Comparison of ENCODE assay signal across 8 mouse cellular contexts in genomic region chr2:37485370-37485769, GRCm38 (mm10). TPM values are rescaled to one million over a fixed set of nuclear protein-coding genes. Genes with fewer than 3 reads are reported as not detected.
DNase-seq lines count a peak whose midpoint lies in the region; ATAC-seq and TF ChIP-seq lines count a peak whose summit lies in the region.

No protein-coding gene starts in this region.

- peaks cover 6 to 9% of the 10 kb centered on the region in 2 experiments for H3K4me1 ChIP-seq in MEL (ENCODE audit: control insufficient read depth in 1 of 2, insufficient read depth in 2 of 2, low read length in 2 of 2)
- no peaks in the 10 kb centered on the region for H3K4me1 ChIP-seq in embryonic facial prominence, embryonic 14.5 days (ENCODE audit: control insufficient read depth, insufficient read depth, low read length)
- H3K4me1 ChIP-seq in lung, postnatal 0 days (ENCODE audit: insufficient read depth, low read depth, low read length): no peaks in the 10 kb centered on the region

- H3K79me2 ChIP-seq in MEL (ENCODE audit: control insufficient read depth, insufficient read depth, low read length, poor library complexity): no peaks in the 10 kb centered on the region

- no peaks in the 10 kb centered on the region for H3K9me3 ChIP-seq in MEL (replicated peaks; ENCODE audit: insufficient read depth, low read length)
- H3K9me3 ChIP-seq in embryonic facial prominence, embryonic 14.5 days (ENCODE audit: control insufficient read depth, low read length): no peaks in the 10 kb centered on the region
- no peaks in the 10 kb centered on the region for H3K9me3 ChIP-seq in lung, postnatal 0 days (ENCODE audit: low read length)

- H3K27me3 ChIP-seq in MEL (ENCODE audit: control insufficient read depth in 1 of 2, insufficient read depth in 2 of 2, low read length in 2 of 2): no peaks in the 10 kb centered on the region
- H3K27me3 ChIP-seq in embryonic facial prominence, embryonic 14.5 days (replicated peaks; ENCODE audit: control insufficient read depth, insufficient read depth, low read length): no peaks in the 10 kb centered on the region
- H3K27me3 ChIP-seq in lung, postnatal 0 days (replicated peaks; ENCODE audit: insufficient read depth, low read length): no peaks in the 10 kb centered on the region

- intact Hi-C loops in left cerebral cortex, postnatal 36 days (cut with DNase I): loop anchor here (5.0 kb wide), 1 partner anchor 78 kb away; no protein-coding TSS in a partner anchor

- no peak overlapping the region for H3K4me3 ChIP-seq in MEL (ENCODE audit: control insufficient read depth in 1 of 2, insufficient read depth in 1 of 2, low read depth in 2 of 2, low read length in 2 of 2)
- H3K4me3 ChIP-seq in embryonic facial prominence, embryonic 14.5 days (ENCODE audit: low read depth, low read length): no peak overlapping the region
- no peak overlapping the region for H3K4me3 ChIP-seq in lung, postnatal 0 days (ENCODE audit: low read depth, low read length)

- TF ChIP-seq EP300 in MEL (IDR thresholded peaks at IDR 0.05; ENCODE audit: low read depth in 1 of 2, low read length in 2 of 2): no peak
- no peak for TF ChIP-seq EP300 in lung, postnatal 0 days (IDR thresholded peaks at IDR 0.05)

- H3K9ac ChIP-seq in MEL (ENCODE audit: control insufficient read depth, low read depth, low read length, poor library complexity, severe bottlenecking): no peak overlapping the region
- H3K9ac ChIP-seq in embryonic facial prominence, embryonic 14.5 days (ENCODE audit: low read depth, low read length): no peak overlapping the region
- no peak overlapping the region for H3K9ac ChIP-seq in lung, postnatal 0 days (replicated peaks; ENCODE audit: low read depth)

- peak in 2 of 3 experiments; percentile 25 to 73; a peak in 4 of 6 replicates for TF ChIP-seq CTCF in MEL (IDR thresholded peaks at IDR 0.05 in 2 of 3, conservative IDR thresholded peaks at IDR 0.05 in 1 of 3; ENCODE audit: control insufficient read depth in 1 of 3, insufficient read depth in 1 of 3, low read depth in 2 of 3, low read length in 3 of 3, poor library complexity in 1 of 3, severe bottlenecking in 1 of 3)
- TF ChIP-seq CTCF in lung, postnatal 0 days (IDR thresholded peaks at IDR 0.05): peak; percentile 61

- H3K4me2 ChIP-seq in embryonic facial prominence, embryonic 14.5 days (ENCODE audit: low read depth, low read length): no peak overlapping the region
- H3K4me2 ChIP-seq in lung, postnatal 0 days (replicated peaks; ENCODE audit: low read depth, low read length): no peak overlapping the region

- peaks cover 6 to 19% of the 10 kb centered on the region in 2 experiments for H3K36me3 ChIP-seq in MEL (ENCODE audit: control insufficient read depth in 1 of 2, insufficient read depth in 2 of 2, low read length in 2 of 2)
- peaks cover 77% of the 10 kb centered on the region for H3K36me3 ChIP-seq in embryonic facial prominence, embryonic 14.5 days (ENCODE audit: control insufficient read depth, insufficient read depth, low read length)
- H3K36me3 ChIP-seq in lung, postnatal 0 days (ENCODE audit: insufficient read depth, low read length): no peaks in the 10 kb centered on the region

- WGBS in embryonic facial prominence, embryonic 14.5 days: 90% methylated on average over 1 of the region's 1 CpGs
- WGBS in lung, postnatal 0 days: 84% methylated on average over 1 of the region's 1 CpGs

- TF ChIP-seq RAD21 in MEL (IDR thresholded peaks at IDR 0.05; ENCODE audit: low read depth, low read length): peak; percentile 79

- ATAC-seq in embryonic facial prominence, embryonic 14.5 days (ENCODE audit: low read depth): no peak
- ATAC-seq in lung, postnatal 0 days: no peak

- peak; percentile 74 for DNase-seq in embryo, embryonic 10.5 days (ENCODE audit: low spot score)
- DNase-seq in embryo, embryonic 10 days (ENCODE audit: low spot score): no peak
- DNase-seq in left cerebral cortex, adult 11 months (ENCODE audit: low spot score): peak; percentile 9
- no peak for DNase-seq in left cerebral cortex, postnatal 36 days (ENCODE audit: low spot score in 2 of 2)
- peak; percentile 74 for DNase-seq in MEL (ENCODE audit: low read depth, low spot score)
- DNase-seq in embryonic facial prominence, embryonic 14.5 days (ENCODE audit: low spot score): peak; percentile 48
- peak; percentile 68 for DNase-seq in lung, postnatal 0 days (ENCODE audit: low spot score)
- DNase-seq in frontal cortex, postnatal 14 days (ENCODE audit: low spot score in 2 of 2): no peak

- no peak for TF ChIP-seq POLR2A in MEL (IDR thresholded peaks at IDR 0.05; ENCODE audit: control insufficient read depth in 1 of 2, insufficient read depth in 1 of 2, low read depth in 1 of 2, low read length in 2 of 2, poor library complexity in 1 of 2)

- no peak overlapping the region for H3K27ac ChIP-seq in MEL (ENCODE audit: control insufficient read depth, low read depth, low read length)
- H3K27ac ChIP-seq in embryonic facial prominence, embryonic 14.5 days (replicated peaks; ENCODE audit: low read depth, low read length): no peak overlapping the region
- no peak overlapping the region for H3K27ac ChIP-seq in lung, postnatal 0 days (ENCODE audit: low read length)

TF ChIP-seq in MEL, 35 proteins besides CTCF, POLR2A, EP300 and RAD21:
- TF ChIP-seq POLR2AphosphoS2 (IDR thresholded peaks at IDR 0.05; ENCODE audit: low read length) (no peak), NELFE (IDR thresholded peaks at IDR 0.05; ENCODE audit: low read depth, low read length) (no peak), MYC (IDR thresholded peaks at IDR 0.05; ENCODE audit: low read depth, low read length) (no peak), SMC3 (IDR thresholded peaks at IDR 0.05; ENCODE audit: low read depth, low read length) (peak; percentile 72), ZC3H11A (IDR thresholded peaks at IDR 0.05; ENCODE audit: low read depth, low read length) (peak; percentile 58), CHD1 (IDR thresholded peaks at IDR 0.05; ENCODE audit: low read depth, low read length) (no peak), ZNF384 (IDR thresholded peaks at IDR 0.05; ENCODE audit: low read depth, low read length) (peak; percentile 90)

RNA-seq across cellular contexts. Expression of gene Gpr21, which starts 30.8 kb away (rescaled TPM):
- total RNA-seq in left cerebral cortex, postnatal 36 days (2021): 1 to 10 TPM; 6.3 to 6.6 TPM
- 0.16 and 0.23 TPM in 2 replicates for total RNA-seq in MEL (2012; rRNA removed)
- polyA plus RNA-seq in MEL (2012; ENCODE audit: insufficient read depth in 1 of 2, insufficient read length in 2 of 2, low read depth in 1 of 2, low replicate concordance in 2 of 2, missing spikeins in 1 of 2): under 1 TPM in 1 of 2 experiments, not detected in 1; 0.01 TPM
- polyA plus RNA-seq in embryonic facial prominence, embryonic 14.5 days (2014; fragmentation: Nextera tagmentation; extraction: Ambion mirVana): 1.3 and 1.6 TPM in 2 replicates
- 0.94 and 1.5 TPM in 2 replicates for polyA plus RNA-seq in lung, postnatal 0 days (2015; fragmentation: Nextera tagmentation; extraction: Ambion mirVana)

RNA-seq across cellular contexts. Expression of gene Rabgap1, which starts 42.3 kb away (rescaled TPM):
- 10 to 100 TPM; 89.5 to 97.3 TPM for total RNA-seq in left cerebral cortex, postnatal 36 days (2021)
- total RNA-seq in MEL (2012; rRNA removed): 10.5 and 12.6 TPM in 2 replicates
- polyA plus RNA-seq in MEL (2012; ENCODE audit: insufficient read depth in 1 of 2, insufficient read length in 2 of 2, low read depth in 1 of 2, low replicate concordance in 2 of 2, missing spikeins in 1 of 2): 10 to 100 TPM; 12.9 to 49.8 TPM
- 40.7 and 46.5 TPM in 2 replicates for polyA plus RNA-seq in embryonic facial prominence, embryonic 14.5 days (2014; fragmentation: Nextera tagmentation; extraction: Ambion mirVana)
- polyA plus RNA-seq in lung, postnatal 0 days (2015; fragmentation: Nextera tagmentation; extraction: Ambion mirVana): 22.3 and 26.7 TPM in 2 replicates

RNA-seq across cellular contexts. Expression of gene Zbtb6, which starts 42.4 kb away (rescaled TPM):
- 10 to 100 TPM; 13.5 to 14.7 TPM for total RNA-seq in left cerebral cortex, postnatal 36 days (2021)
- 7.4 and 8.7 TPM in 2 replicates for total RNA-seq in MEL (2012; rRNA removed)
- 1 to 10 TPM in 1 of 2 experiments, not detected in 1; 5.3 TPM for polyA plus RNA-seq in MEL (2012; ENCODE audit: insufficient read depth in 1 of 2, insufficient read length in 2 of 2, low read depth in 1 of 2, low replicate concordance in 2 of 2, missing spikeins in 1 of 2)
- 4.1 and 4.8 TPM in 2 replicates for polyA plus RNA-seq in embryonic facial prominence, embryonic 14.5 days (2014; fragmentation: Nextera tagmentation; extraction: Ambion mirVana)
- polyA plus RNA-seq in lung, postnatal 0 days (2015; fragmentation: Nextera tagmentation; extraction: Ambion mirVana): 3.1 and 3.5 TPM in 2 replicates

RNA-seq across cellular contexts. Expression of gene Zbtb26, which starts 42.4 kb away (rescaled TPM):
- 10 to 100 TPM in 1 of 2 experiments, 1 to 10 TPM in 1; 7.8 to 13.3 TPM for total RNA-seq in left cerebral cortex, postnatal 36 days (2021)
- 4.6 and 5.0 TPM in 2 replicates for total RNA-seq in MEL (2012; rRNA removed)
- polyA plus RNA-seq in MEL (2012; ENCODE audit: insufficient read depth in 1 of 2, insufficient read length in 2 of 2, low read depth in 1 of 2, low replicate concordance in 2 of 2, missing spikeins in 1 of 2): 1 to 10 TPM in 1 of 2 experiments, not detected in 1; 4.2 TPM
- 6.2 and 6.6 TPM in 2 replicates for polyA plus RNA-seq in embryonic facial prominence, embryonic 14.5 days (2014; fragmentation: Nextera tagmentation; extraction: Ambion mirVana)
- polyA plus RNA-seq in lung, postnatal 0 days (2015; fragmentation: Nextera tagmentation; extraction: Ambion mirVana): 2.2 and 2.6 TPM in 2 replicates

Comparison
In these comparisons a context has a peak if more than half of its experiments do, and no peak if none do; other contexts are left out.
1. DNase-seq: peak in embryo, embryonic 10.5 days (single experiment), left cerebral cortex, adult 11 months (single experiment), MEL (single experiment), embryonic facial prominence, embryonic 14.5 days (single experiment) and lung, postnatal 0 days (single experiment); none in embryo, embryonic 10 days (single experiment), left cerebral cortex, postnatal 36 days (0 of 2) and frontal cortex, postnatal 14 days (0 of 2).